Mouse (Mus musculus): ENCODE data around the gene A630023A22Rik. TPM values are rescaled to one million over a fixed set of nuclear protein-coding genes. Genes with fewer than 3 reads are reported as not detected.

Gene A630023A22Rik
- total RNA-seq, 1 experiment, result not detected

GRCm38 (mm10) chr14:34107594-34107993 is 5.0 kb upstream of the A630023A22Rik start:
- Histone ChIP-seq H3K27ac (ENCODE audit: insufficient read depth, low read depth, low read length, poor library complexity, severe bottlenecking) (no peak overlapping the region), H3K9me3 (ENCODE audit: control insufficient read depth, insufficient read depth, low read depth, low read length) (no peaks in the 10 kb centered on the region), H3K4me1 (ENCODE audit: control insufficient read depth in 2 of 2, insufficient read depth in 2 of 2, low read length in 2 of 2, poor library complexity in 1 of 2) (no peaks in the 10 kb centered on the region), H3K36me3 (ENCODE audit: control insufficient read depth, insufficient read depth, low read length, poor library complexity, severe bottlenecking) (no peaks in the 10 kb centered on the region), H3K4me3 (ENCODE audit: insufficient read depth in 1 of 2, low read depth in 1 of 2, low read length in 2 of 2, poor library complexity in 1 of 2, severe bottlenecking in 1 of 2) (no peak overlapping the region), H3K9ac (ENCODE audit: insufficient read depth, low read depth, low read length, poor library complexity, severe bottlenecking) (no peak overlapping the region)
- in situ Hi-C loops (cut with MboI; ENCODE audit: low sequenced_read_pairs in 2 of 2, unreplicated experiment in 2 of 2), result no loop called here
- TF ChIP-seq MAFK (IDR thresholded peaks at IDR 0.05; ENCODE audit: insufficient read depth, low read depth, low read length) (no peak), CHD2 (IDR thresholded peaks at IDR 0.05; ENCODE audit: low read depth, low read length) (no peak), HCFC1 (IDR thresholded peaks at IDR 0.05; ENCODE audit: borderline replicate concordance, insufficient read depth, low read length) (no peak), ZC3H11A (IDR thresholded peaks at IDR 0.05; ENCODE audit: borderline replicate concordance, low read depth, low read length) (no peak), ZNF384 (IDR thresholded peaks at IDR 0.05; ENCODE audit: low read depth, low read length) (no peak)
- no peak for DNase-seq (ENCODE audit: low read depth, low spot score)

- DNase-seq (ENCODE audit: low read depth, low spot score), result peak; percentile 37
- no peak overlapping the region for H3K27ac ChIP-seq (ENCODE audit: insufficient read depth, low read depth, low read length, poor library complexity, severe bottlenecking)
- H3K9ac ChIP-seq (ENCODE audit: insufficient read depth, low read depth, low read length, poor library complexity, severe bottlenecking), result no peak overlapping the region
- H3K9me3 ChIP-seq (ENCODE audit: control insufficient read depth, insufficient read depth, low read depth, low read length), result no peaks in the 10 kb centered on the region
- in situ Hi-C loops (cut with MboI; ENCODE audit: low sequenced_read_pairs in 2 of 2, unreplicated experiment in 2 of 2), result no loop called here
- no peaks in the 10 kb centered on the region for H3K36me3 ChIP-seq (ENCODE audit: control insufficient read depth, insufficient read depth, low read length, poor library complexity, severe bottlenecking)
- H3K4me3 ChIP-seq (ENCODE audit: insufficient read depth in 1 of 2, low read depth in 1 of 2, low read length in 2 of 2, poor library complexity in 1 of 2, severe bottlenecking in 1 of 2), result no peak overlapping the region
- H3K4me1 ChIP-seq (ENCODE audit: control insufficient read depth in 2 of 2, insufficient read depth in 2 of 2, low read length in 2 of 2, poor library complexity in 1 of 2), result no peaks in the 10 kb centered on the region
- TF ChIP-seq ZC3H11A (IDR thresholded peaks at IDR 0.05; ENCODE audit: borderline replicate concordance, low read depth, low read length), result no peak
- no peak for TF ChIP-seq HCFC1 (IDR thresholded peaks at IDR 0.05; ENCODE audit: borderline replicate concordance, insufficient read depth, low read length)
- no peak for TF ChIP-seq MAFK (IDR thresholded peaks at IDR 0.05; ENCODE audit: insufficient read depth, low read depth, low read length)
- TF ChIP-seq ZNF384 (IDR thresholded peaks at IDR 0.05; ENCODE audit: low read depth, low read length), result no peak
- TF ChIP-seq CHD2 (IDR thresholded peaks at IDR 0.05; ENCODE audit: low read depth, low read length), result no peak
Measured at GRCm38 (mm10) chr14:34106389-34107062, 4.0 kb upstream of the A630023A22Rik start.

- H3K4me3 ChIP-seq (ENCODE audit: insufficient read depth in 1 of 2, low read depth in 1 of 2, low read length in 2 of 2, poor library complexity in 1 of 2, severe bottlenecking in 1 of 2), result no peak overlapping the region
- H3K27ac ChIP-seq (ENCODE audit: insufficient read depth, low read depth, low read length, poor library complexity, severe bottlenecking), result no peak overlapping the region
- no peaks in the 10 kb centered on the region for H3K36me3 ChIP-seq (ENCODE audit: control insufficient read depth, insufficient read depth, low read length, poor library complexity, severe bottlenecking)
- in situ Hi-C loops (cut with MboI; ENCODE audit: low sequenced_read_pairs in 2 of 2, unreplicated experiment in 2 of 2), result no loop called here
- TF ChIP-seq ZC3H11A (IDR thresholded peaks at IDR 0.05; ENCODE audit: borderline replicate concordance, low read depth, low read length) (peak; percentile 34; the same call in 1 of the 2 replicates), HCFC1 (IDR thresholded peaks at IDR 0.05; ENCODE audit: borderline replicate concordance, insufficient read depth, low read length) (no peak), CHD2 (IDR thresholded peaks at IDR 0.05; ENCODE audit: low read depth, low read length) (no peak)
- peak; percentile 44 for DNase-seq (ENCODE audit: low read depth, low spot score)
- no peaks in the 10 kb centered on the region for H3K9me3 ChIP-seq (ENCODE audit: control insufficient read depth, insufficient read depth, low read depth, low read length)
- no peaks in the 10 kb centered on the region for H3K4me1 ChIP-seq (ENCODE audit: control insufficient read depth in 2 of 2, insufficient read depth in 2 of 2, low read length in 2 of 2, poor library complexity in 1 of 2)
- no peak overlapping the region for H3K9ac ChIP-seq (ENCODE audit: insufficient read depth, low read depth, low read length, poor library complexity, severe bottlenecking)
Measured at GRCm38 (mm10) chr14:34104892-34105291, 2.3 kb upstream of the A630023A22Rik start.

- in situ Hi-C loops (cut with MboI; ENCODE audit: low sequenced_read_pairs in 2 of 2, unreplicated experiment in 2 of 2), result no loop called here
- TF ChIP-seq ZC3H11A (IDR thresholded peaks at IDR 0.05; ENCODE audit: borderline replicate concordance, low read depth, low read length) (no peak), CHD2 (IDR thresholded peaks at IDR 0.05; ENCODE audit: low read depth, low read length) (no peak), MAFK (IDR thresholded peaks at IDR 0.05; ENCODE audit: insufficient read depth, low read depth, low read length) (no peak), HCFC1 (IDR thresholded peaks at IDR 0.05; ENCODE audit: borderline replicate concordance, insufficient read depth, low read length) (no peak), ZNF384 (IDR thresholded peaks at IDR 0.05; ENCODE audit: low read depth, low read length) (no peak)
- no peaks in the 10 kb centered on the region for H3K9me3 ChIP-seq (ENCODE audit: control insufficient read depth, insufficient read depth, low read depth, low read length)
- H3K9ac ChIP-seq (ENCODE audit: insufficient read depth, low read depth, low read length, poor library complexity, severe bottlenecking), result no peak overlapping the region
- H3K4me3 ChIP-seq (ENCODE audit: insufficient read depth in 1 of 2, low read depth in 1 of 2, low read length in 2 of 2, poor library complexity in 1 of 2, severe bottlenecking in 1 of 2), result no peak overlapping the region
- DNase-seq (ENCODE audit: low read depth, low spot score), result no peak
- no peaks in the 10 kb centered on the region for H3K4me1 ChIP-seq (ENCODE audit: control insufficient read depth in 2 of 2, insufficient read depth in 2 of 2, low read length in 2 of 2, poor library complexity in 1 of 2)
- H3K36me3 ChIP-seq (ENCODE audit: control insufficient read depth, insufficient read depth, low read length, poor library complexity, severe bottlenecking), result no peaks in the 10 kb centered on the region
- H3K27ac ChIP-seq (ENCODE audit: insufficient read depth, low read depth, low read length, poor library complexity, severe bottlenecking), result no peak overlapping the region
Measured at GRCm38 (mm10) chr14:34103855-34104254, 1.3 kb upstream of the A630023A22Rik start.

Data from ES-E14 (cell line).